In the genomic region with DNA sequence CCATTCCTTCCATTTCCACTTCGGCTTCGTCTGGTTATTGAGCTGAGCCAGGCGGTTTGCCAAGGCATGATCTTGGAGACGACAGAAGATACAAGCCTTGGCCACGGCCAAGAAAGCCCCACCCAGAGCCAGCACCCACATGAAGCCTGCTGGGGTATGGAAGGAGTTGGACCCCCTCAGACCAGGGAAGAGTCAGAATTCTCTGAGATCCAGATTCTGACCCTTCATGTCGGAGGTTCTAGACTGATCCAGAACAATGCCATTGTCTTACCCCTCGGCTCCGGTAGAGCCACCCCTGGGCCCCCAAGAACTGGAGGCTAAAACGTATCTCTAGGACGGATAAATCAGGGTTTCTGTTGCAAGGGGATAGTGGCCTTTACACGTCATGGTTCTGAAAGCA, we compare ENCODE assay signal across 11 mouse cellular contexts. TPM values are rescaled to one million over a fixed set of nuclear protein-coding genes. Genes with fewer than 3 reads are reported as not detected.
DNase-seq lines count a peak whose midpoint lies in the region; ATAC-seq and TF ChIP-seq lines count a peak whose summit lies in the region.
"Had no signal": no experiment of that assay in that cellular context is flagged by ENCODE, and none has a peak within 500 bp of the region (broad histone marks: within the 10 kb centered on the region; RNA-seq: fewer than 3 reads in every experiment).

Gene Tmem95 (minus strand): TSS at position 141 of the 400 bp plus-strand sequence.

- 84% methylated on average over 11 of the region's 11 CpGs for WGBS in kidney, postnatal 0 days
- WGBS in embryonic facial prominence, embryonic 14.5 days = 82% methylated on average over 11 of the region's 11 CpGs
- WGBS in hindbrain, embryonic 16.5 days = 85% methylated on average over 11 of the region's 11 CpGs
- 91% methylated on average over 11 of the region's 11 CpGs for WGBS in midbrain, embryonic 16.5 days

- H3K4me1 ChIP-seq in kidney, postnatal 0 days (replicated peaks; ENCODE audit: insufficient read depth, low read length) = peaks cover 27% of the 10 kb centered on the region
- H3K4me1 ChIP-seq in embryonic facial prominence, embryonic 14.5 days (ENCODE audit: control insufficient read depth, insufficient read depth, low read length) = peaks cover 39% of the 10 kb centered on the region
- H3K4me1 ChIP-seq in hindbrain, embryonic 16.5 days (ENCODE audit: control insufficient read depth, insufficient read depth, low read depth, low read length) = peaks cover 6% of the 10 kb centered on the region
- H3K4me1 ChIP-seq in midbrain, embryonic 16.5 days (ENCODE audit: control insufficient read depth, insufficient read depth, low read length) = peaks cover 12% of the 10 kb centered on the region; the same call in 1 of the 2 replicates

- ATAC-seq in kidney, postnatal 0 days (replicated peaks; ENCODE audit: low FRiP score, low read depth) = no peak
- no peak for ATAC-seq in embryonic facial prominence, embryonic 14.5 days (ENCODE audit: low read depth)
- no peak for ATAC-seq in hindbrain, embryonic 16.5 days
- no peak for ATAC-seq in midbrain, embryonic 16.5 days

- H3K9ac ChIP-seq in kidney, postnatal 0 days (ENCODE audit: low read depth, low read length) = no peak within 1 kb of the TSS
- H3K9ac ChIP-seq in embryonic facial prominence, embryonic 14.5 days (ENCODE audit: low read depth, low read length) = peak within 1 kb of the TSS; percentile 14; the same call in 1 of the 2 replicates
- no peak within 1 kb of the TSS for H3K9ac ChIP-seq in hindbrain, embryonic 16.5 days (ENCODE audit: low read depth, low read length)
- no peak within 1 kb of the TSS for H3K9ac ChIP-seq in midbrain, embryonic 16.5 days (ENCODE audit: low read depth, low read length)

- H3K27ac ChIP-seq in kidney, postnatal 0 days = 0 out of 2 replicates have a peak within 1 kb of the TSS, but pooled peaks have one; percentile 25
- H3K27ac ChIP-seq in embryonic facial prominence, embryonic 14.5 days (replicated peaks; ENCODE audit: low read depth, low read length) = peak within 1 kb of the TSS; percentile 81
- H3K27ac ChIP-seq in hindbrain, embryonic 16.5 days (ENCODE audit: low read depth, low read length) = no peak within 1 kb of the TSS
- H3K27ac ChIP-seq in midbrain, embryonic 16.5 days (ENCODE audit: low read length) = no peak within 1 kb of the TSS

- no peaks in the 10 kb centered on the region for H3K9me3 ChIP-seq in kidney, postnatal 0 days (replicated peaks; ENCODE audit: low read length)
- no peaks in the 10 kb centered on the region for H3K9me3 ChIP-seq in embryonic facial prominence, embryonic 14.5 days (ENCODE audit: control insufficient read depth, low read length)
- no peaks in the 10 kb centered on the region for H3K9me3 ChIP-seq in hindbrain, embryonic 16.5 days (ENCODE audit: control insufficient read depth, low read length)
- no peaks in the 10 kb centered on the region for H3K9me3 ChIP-seq in midbrain, embryonic 16.5 days (replicated peaks; ENCODE audit: control insufficient read depth, low read length, poor library complexity, severe bottlenecking)

- peak within 1 kb of the TSS; percentile 82 for H3K4me2 ChIP-seq in kidney, postnatal 0 days (ENCODE audit: low read length)
- peak within 1 kb of the TSS; percentile 92 for H3K4me2 ChIP-seq in embryonic facial prominence, embryonic 14.5 days (ENCODE audit: low read depth, low read length)
- peak within 1 kb of the TSS; percentile 36; the same call in 1 of the 2 replicates for H3K4me2 ChIP-seq in hindbrain, embryonic 16.5 days (ENCODE audit: low read length)
- peak within 1 kb of the TSS; percentile 21; the same call in 1 of the 2 replicates for H3K4me2 ChIP-seq in midbrain, embryonic 16.5 days (ENCODE audit: low read length)

- no peaks in the 10 kb centered on the region for H3K27me3 ChIP-seq in kidney, postnatal 0 days (ENCODE audit: insufficient read depth, low read length)
- no peaks in the 10 kb centered on the region for H3K27me3 ChIP-seq in embryonic facial prominence, embryonic 14.5 days (replicated peaks; ENCODE audit: control insufficient read depth, insufficient read depth, low read length)
- H3K27me3 ChIP-seq in hindbrain, embryonic 16.5 days (replicated peaks; ENCODE audit: control insufficient read depth, insufficient read depth, low read length) = 0 out of 2 replicates have a peak, but pooled peaks cover 6% of the 10 kb centered on the region
- H3K27me3 ChIP-seq in midbrain, embryonic 16.5 days (ENCODE audit: control insufficient read depth, insufficient read depth, low read depth, low read length) = peaks cover 4% of the 10 kb centered on the region

- no peak within 1 kb of the TSS for H3K4me3 ChIP-seq in kidney, postnatal 0 days (replicated peaks; ENCODE audit: low read depth, low read length)
- peak within 1 kb of the TSS; percentile 22; the same call in 1 of the 2 replicates for H3K4me3 ChIP-seq in embryonic facial prominence, embryonic 14.5 days (ENCODE audit: low read depth, low read length)
- 0 out of 2 replicates have a peak within 1 kb of the TSS, but pooled peaks have one; percentile 7 for H3K4me3 ChIP-seq in hindbrain, embryonic 16.5 days (ENCODE audit: low read length)
- 0 out of 2 replicates have a peak within 1 kb of the TSS, but pooled peaks have one; percentile 4 for H3K4me3 ChIP-seq in midbrain, embryonic 16.5 days (ENCODE audit: low read depth, low read length)

- no peak for TF ChIP-seq CTCF in kidney, postnatal 0 days (IDR thresholded peaks at IDR 0.05; ENCODE audit: low read depth)

- DNase-seq in kidney, postnatal 0 days (ENCODE audit: low spot score) = no peak
- no peak for DNase-seq in kidney, postnatal 25 days
- DNase-seq in embryonic facial prominence, embryonic 14.5 days (ENCODE audit: low spot score) = no peak
- DNase-seq in spleen, adult 12 weeks (ENCODE audit: low spot score) = no peak
- DNase-seq in layer of hippocampus, postnatal 25 days (ENCODE audit: extremely low spot score in 1 of 2, low spot score in 1 of 2) = no peak
- DNase-seq in layer of hippocampus, adult 18-20 months (ENCODE audit: low spot score in 2 of 2) = no peak
- DNase-seq: cerebellum, adult 9-11 months; layer of hippocampus, adult 9-11 months; right cerebral cortex, postnatal 4 days had no signal

- no peaks in the 10 kb centered on the region for H3K36me3 ChIP-seq in kidney, postnatal 0 days (ENCODE audit: insufficient read depth, low read length)
- no peaks in the 10 kb centered on the region for H3K36me3 ChIP-seq in embryonic facial prominence, embryonic 14.5 days (ENCODE audit: control insufficient read depth, insufficient read depth, low read length)
- no peaks in the 10 kb centered on the region for H3K36me3 ChIP-seq in hindbrain, embryonic 16.5 days (ENCODE audit: control insufficient read depth, insufficient read depth, low read length)
- H3K36me3 ChIP-seq in midbrain, embryonic 16.5 days (ENCODE audit: control insufficient read depth, insufficient read depth, low read length) = no peaks in the 10 kb centered on the region

RNA-seq across cellular contexts. Expression of gene Tmem95, which starts in this region (rescaled TPM):
- polyA plus RNA-seq in kidney, postnatal 0 days (2015; fragmentation: Nextera tagmentation; extraction: Ambion mirVana) = not detected in 2 replicates
- not detected in 2 replicates for polyA plus RNA-seq in embryonic facial prominence, embryonic 14.5 days (2014; fragmentation: Nextera tagmentation; extraction: Ambion mirVana)
- not detected in 2 replicates for polyA plus RNA-seq in hindbrain, embryonic 16.5 days (2015; fragmentation: Nextera tagmentation; extraction: Ambion mirVana)
- polyA plus RNA-seq in midbrain, embryonic 16.5 days (2015; fragmentation: Nextera tagmentation; extraction: Ambion mirVana) = not detected in 2 replicates
- total RNA-seq in layer of hippocampus, postnatal 25 days (2021) = not detected
- not detected for total RNA-seq in layer of hippocampus, adult 18-20 months (2021)

Comparison
In these comparisons a context has a peak if more than half of its experiments do, and no peak if none do; other contexts are left out.
1. H3K27ac ChIP-seq: peak in kidney, postnatal 0 days (single experiment) and embryonic facial prominence, embryonic 14.5 days (single experiment); none in hindbrain, embryonic 16.5 days (single experiment) and midbrain, embryonic 16.5 days (single experiment).
2. H3K4me2 ChIP-seq: peak in every context shown above with its lines; median percentile 92 in embryonic facial prominence, embryonic 14.5 days; 82 in kidney, postnatal 0 days; 36 in hindbrain, embryonic 16.5 days; 21 in midbrain, embryonic 16.5 days.